ENCODE assay signal across 8 mouse cellular contexts in the genomic region with DNA sequence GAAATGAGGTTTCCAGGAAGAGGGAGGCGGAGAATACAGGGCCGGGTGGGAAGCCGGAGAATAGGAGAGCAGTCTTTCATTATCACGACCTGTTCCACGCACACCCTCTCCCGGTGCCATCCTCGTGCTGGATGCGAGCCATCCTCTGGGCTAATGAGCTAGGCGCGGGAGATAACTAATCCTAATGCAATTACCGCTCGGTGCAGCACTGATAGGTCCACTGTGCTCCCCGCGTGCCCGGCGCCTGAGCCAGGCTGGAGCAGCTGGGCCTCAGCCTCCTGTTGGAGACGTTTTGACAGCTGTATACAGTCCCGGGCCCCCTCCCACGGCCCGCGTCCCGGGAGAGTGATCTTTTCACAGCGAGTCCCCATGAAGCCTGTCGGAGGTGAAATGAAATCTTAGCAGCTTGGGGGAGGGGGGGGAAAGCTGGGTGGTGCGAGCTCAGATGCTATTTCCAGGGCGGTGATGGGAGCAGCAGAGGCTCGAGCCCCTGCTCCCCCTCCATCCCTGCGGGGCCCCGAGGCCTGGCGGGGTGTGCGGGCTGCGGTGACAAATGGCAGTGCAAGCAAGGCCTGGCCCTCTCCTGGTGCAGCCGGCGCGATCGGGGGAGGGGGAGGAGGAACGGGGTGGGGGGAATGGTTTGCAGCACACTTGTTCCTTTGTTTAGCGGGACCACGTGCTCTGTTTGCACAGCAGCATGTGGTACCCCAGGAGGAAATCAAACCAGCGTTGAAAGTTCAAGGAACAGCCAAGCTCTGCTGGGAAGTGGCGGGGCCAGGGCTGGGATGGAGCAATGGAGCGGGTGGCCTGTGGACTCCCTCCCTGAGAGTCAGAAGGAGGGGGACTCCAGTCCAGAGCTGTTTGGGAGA.
DNase-seq lines count a peak whose midpoint lies in the region; ATAC-seq and TF ChIP-seq lines count a peak whose summit lies in the region.

No protein-coding gene starts in this region.

- peak overlapping the region; percentile 56 for H3K9ac ChIP-seq in intestine, embryonic 14.5 days (ENCODE audit: low read length)

- no peaks in the 10 kb centered on the region for H3K9me3 ChIP-seq in intestine, embryonic 14.5 days (ENCODE audit: control insufficient read depth, low read length)

- peak overlapping the region; percentile 9 for H3K4me3 ChIP-seq in bone marrow, adult 2 months (replicated peaks; ENCODE audit: control insufficient read depth, low read depth, low read length)
- H3K4me3 ChIP-seq in intestine, embryonic 14.5 days (ENCODE audit: low read depth, low read length): peak overlapping the region; percentile 26; the same call in 1 of the 2 replicates

- intact Hi-C loops in left cerebral cortex, postnatal 14 days (cut with DNase I): loop anchor here (2.0 kb wide), 1 partner anchor 310 kb away; no protein-coding TSS in a partner anchor

- no peak for TF ChIP-seq POLR2A in bone marrow, adult 2 months (IDR thresholded peaks at IDR 0.05; ENCODE audit: borderline replicate concordance, control insufficient read depth, low read depth, low read length)

- no peaks in the 10 kb centered on the region for H3K27me3 ChIP-seq in intestine, embryonic 14.5 days (replicated peaks; ENCODE audit: control insufficient read depth, insufficient read depth, low read length)

- H3K4me2 ChIP-seq in intestine, embryonic 14.5 days (ENCODE audit: low read length): peak overlapping the region; percentile 59

- peak; percentile 93 for ATAC-seq in intestine, embryonic 14.5 days (replicated peaks; ENCODE audit: low FRiP score, low TSS enrichment, low read depth)
- 0 out of 2 replicates have a peak, but pooled peaks have one; percentile 17 for ATAC-seq in megakaryocyte progenitor cell, adult 5-6 weeks (replicated peaks; ENCODE audit: poor library complexity)
- no peak for ATAC-seq in activated CD4-positive, CD25-positive, alpha-beta regulatory T cell, adult 4 months

- TF ChIP-seq CTCF in bone marrow, adult 2 months (IDR thresholded peaks at IDR 0.05; ENCODE audit: control insufficient read depth, insufficient read depth, low read length): no peak

- H3K4me1 ChIP-seq in bone marrow, adult 2 months (ENCODE audit: control insufficient read depth, insufficient read depth, low read length): no peaks in the 10 kb centered on the region
- peaks cover 22% of the 10 kb centered on the region for H3K4me1 ChIP-seq in intestine, embryonic 14.5 days (replicated peaks; ENCODE audit: control insufficient read depth, insufficient read depth, low read length)

- H3K36me3 ChIP-seq in intestine, embryonic 14.5 days (ENCODE audit: control insufficient read depth, insufficient read depth, low read length): no peaks in the 10 kb centered on the region

- peak; percentile 85 for DNase-seq in embryo, embryonic 11.5 days (ENCODE audit: low read depth, low spot score)
- DNase-seq in gastrocnemius, postnatal 25 days: peak; percentile 67
- DNase-seq in intestine, embryonic 14.5 days (ENCODE audit: low spot score): peak; percentile 92
- peak; percentile 65 to 74 for DNase-seq in left cerebral cortex, postnatal 14 days (ENCODE audit: low spot score in 2 of 2)
- peak; percentile 80 for DNase-seq in right cerebral cortex, postnatal 4 days

- H3K27ac ChIP-seq in bone marrow, adult 2 months (ENCODE audit: control insufficient read depth, insufficient read depth, low read depth, low read length, poor library complexity): no peak overlapping the region; the same call in 1 of the 2 replicates
- peak overlapping the region; percentile 96 for H3K27ac ChIP-seq in intestine, embryonic 14.5 days (ENCODE audit: low read depth)

- 5% methylated on average over 42 of the region's 42 CpGs for WGBS in bone marrow, adult 2 months
- WGBS in intestine, embryonic 14.5 days: 2% methylated on average over 42 of the region's 42 CpGs
